ENCODE assay signal across 9 mouse cellular contexts in genomic region chr15:59197455-59198391, GRCm38 (mm10).
DNase-seq lines count a peak whose midpoint lies in the region; ATAC-seq lines count a peak whose summit lies in the region.
"Had no signal": no experiment of that assay in that cellular context is flagged by ENCODE, and none has a peak within 500 bp of the region (broad histone marks: within the 10 kb centered on the region; RNA-seq: fewer than 3 reads in every experiment).

No protein-coding gene starts in this region.

- ATAC-seq in midbrain, embryonic 12.5 days (ENCODE audit: low FRiP score, low read depth): peak; percentile 69
- ATAC-seq in inflammation-experienced regulatory T-cells, adult 6 months: no peak

- no peaks in the 10 kb centered on the region for H3K9me3 ChIP-seq in limb, embryonic 10.5 days (replicated peaks)
- no peaks in the 10 kb centered on the region for H3K9me3 ChIP-seq in midbrain, embryonic 12.5 days

- no peaks in the 10 kb centered on the region for H3K36me3 ChIP-seq in limb, embryonic 10.5 days
- H3K36me3 ChIP-seq in midbrain, embryonic 12.5 days: no peaks in the 10 kb centered on the region

- peaks cover 30% of the 10 kb centered on the region for H3K4me1 ChIP-seq in limb, embryonic 10.5 days
- H3K4me1 ChIP-seq in midbrain, embryonic 12.5 days: peaks cover 24% of the 10 kb centered on the region

- no peaks in the 10 kb centered on the region for H3K27me3 ChIP-seq in limb, embryonic 10.5 days (ENCODE audit: low read depth, poor library complexity, severe bottlenecking)
- peaks cover 13% of the 10 kb centered on the region; the same call in 1 of the 2 replicates for H3K27me3 ChIP-seq in midbrain, embryonic 12.5 days

- peak; percentile 8 to 31 for DNase-seq in frontal cortex, adult 2 months (ENCODE audit: extremely low spot score in 1 of 2, low spot score in 1 of 2)
- DNase-seq in frontal cortex, postnatal 25 days (ENCODE audit: low spot score in 2 of 2): no peak
- peak; percentile 75 for DNase-seq in fibroblast of lung, adult 2 months (ENCODE audit: low read depth)
- peak; percentile 57 for DNase-seq in heart, postnatal 25 days (ENCODE audit: low spot score)
- no peak for DNase-seq in limb, embryonic 10.5 days (ENCODE audit: low spot score)
- no peak for DNase-seq in c-Kit-positive CD71-positive TER-119-positive erythroid progenitor cells, embryonic 14.5 days (ENCODE audit: low spot score)

- intact Hi-C loops in heart, postnatal 25 days (cut with DNase I): no loop called here

- no peak overlapping the region for H3K4me3 ChIP-seq in limb, embryonic 10.5 days
- H3K4me3 ChIP-seq in midbrain, embryonic 12.5 days: no peak overlapping the region
- H3K4me3 ChIP-seq: erythroblast, embryonic 14.5 days had no signal

- WGBS in limb, embryonic 10.5 days: 20% methylated on average over 7 of the region's 7 CpGs
- 17% methylated on average over 7 of the region's 7 CpGs for WGBS in midbrain, embryonic 12.5 days

- H3K9ac ChIP-seq in midbrain, embryonic 12.5 days (replicated peaks): no peak overlapping the region

- H3K27ac ChIP-seq in limb, embryonic 10.5 days: peak overlapping the region; percentile 79
- H3K27ac ChIP-seq in midbrain, embryonic 12.5 days (replicated peaks): peak overlapping the region; percentile 68

- H3K4me2 ChIP-seq in midbrain, embryonic 12.5 days (replicated peaks): peak overlapping the region; percentile 13; the same call in 1 of the 2 replicates

Comparison
In these comparisons a context has a peak if more than half of its experiments do, and no peak if none do; other contexts are left out.
1. DNase-seq: peak in frontal cortex, adult 2 months (2 of 2), fibroblast of lung, adult 2 months (single experiment) and heart, postnatal 25 days (single experiment); none in frontal cortex, postnatal 25 days (0 of 2), limb, embryonic 10.5 days (single experiment) and c-Kit-positive CD71-positive TER-119-positive erythroid progenitor cells, embryonic 14.5 days (single experiment).